Comparison of ENCODE assay signal across 34 mouse cellular contexts in genomic region chr9:86957076-86957475, GRCm38 (mm10). TPM values are rescaled to one million over a fixed set of nuclear protein-coding genes. Genes with fewer than 3 reads are reported as not detected.
A peak's percentile ranks its signal among the peaks of the same experiment; 100 is the strongest.
DNase-seq lines count a peak whose midpoint lies in the region; ATAC-seq and TF ChIP-seq lines count a peak whose summit lies in the region.
"Had no signal": no experiment of that assay in that cellular context is flagged by ENCODE, and none has a peak within 500 bp of the region (broad histone marks: within the 10 kb centered on the region; RNA-seq: fewer than 3 reads in every experiment).

No protein-coding gene starts in this region.

- H3K27ac ChIP-seq in layer of hippocampus, adult 2 months: peak overlapping the region; percentile 48; the same call in 1 of the 2 replicates
- no peak overlapping the region for H3K27ac ChIP-seq in hindbrain, embryonic 11.5 days (ENCODE audit: low read depth, low read length)
- H3K27ac ChIP-seq: embryonic facial prominence, embryonic 13.5 days; forebrain, embryonic 10.5 days; forebrain, embryonic 15.5 days; hindbrain, embryonic 13.5 days; kidney, embryonic 15.5 days; limb, embryonic 13.5 days; neural tube, embryonic 12.5 days had no signal

- no peaks in the 10 kb centered on the region for H3K9me3 ChIP-seq in hindbrain, embryonic 11.5 days (ENCODE audit: control insufficient read depth, low read length)
- H3K9me3 ChIP-seq: embryonic facial prominence, embryonic 13.5 days; forebrain, embryonic 10.5 days; forebrain, embryonic 15.5 days; hindbrain, embryonic 13.5 days; kidney, embryonic 15.5 days; limb, embryonic 13.5 days; neural tube, embryonic 12.5 days had no signal

- no peaks in the 10 kb centered on the region for H3K4me1 ChIP-seq in hindbrain, embryonic 11.5 days (replicated peaks; ENCODE audit: control insufficient read depth, insufficient read depth, low read length)
- H3K4me1 ChIP-seq: forebrain, embryonic 10.5 days; forebrain, embryonic 15.5 days; neural tube, embryonic 12.5 days had no signal

- H3K4me3 ChIP-seq in layer of hippocampus, adult 2 months: no peak overlapping the region
- H3K4me3 ChIP-seq in hindbrain, embryonic 11.5 days (ENCODE audit: low read depth, low read length): no peak overlapping the region
- H3K4me3 ChIP-seq: embryonic facial prominence, embryonic 13.5 days; forebrain, embryonic 10.5 days; forebrain, embryonic 15.5 days; hindbrain, embryonic 13.5 days; kidney, embryonic 15.5 days; limb, embryonic 13.5 days; myocyte; neural tube, embryonic 12.5 days had no signal

- no peak for ATAC-seq in monocyte, adult 5-6 weeks (replicated peaks; ENCODE audit: insufficient number of reproducible peaks, low FRiP score, low TSS enrichment, poor library complexity, severe bottlenecking)
- ATAC-seq in hindbrain, embryonic 11.5 days (ENCODE audit: low FRiP score): no peak
- ATAC-seq: CD4-positive, CD25-positive, alpha-beta regulatory T cell, adult 4 months; forebrain, embryonic 15.5 days; intestine, embryonic 16.5 days; midbrain, embryonic 16.5 days had no signal

- H3K36me3 ChIP-seq in hindbrain, embryonic 11.5 days (ENCODE audit: control insufficient read depth, insufficient read depth, low read length): no peaks in the 10 kb centered on the region
- H3K36me3 ChIP-seq: embryonic facial prominence, embryonic 13.5 days; forebrain, embryonic 10.5 days; forebrain, embryonic 15.5 days; hindbrain, embryonic 13.5 days; kidney, embryonic 15.5 days; limb, embryonic 13.5 days; neural tube, embryonic 12.5 days had no signal

- H3K9ac ChIP-seq in hindbrain, embryonic 11.5 days (ENCODE audit: low read depth, low read length): no peak overlapping the region
- H3K9ac ChIP-seq: embryonic facial prominence, embryonic 13.5 days; forebrain, embryonic 15.5 days; hindbrain, embryonic 13.5 days; kidney, embryonic 15.5 days; limb, embryonic 13.5 days; neural tube, embryonic 12.5 days had no signal

- DNase-seq in layer of hippocampus, adult 2 months (ENCODE audit: low spot score in 2 of 2): peak in 1 of 2 experiments; percentile 51
- DNase-seq in layer of hippocampus, adult 8-10 months (ENCODE audit: low spot score in 2 of 2): no peak
- DNase-seq in cerebellum, adult 18-20 months: peak; percentile 77 to 79
- peak; percentile 58 to 60 for DNase-seq in cerebellum, postnatal 10 days
- DNase-seq in gastrocnemius, postnatal 25 days: no peak
- DNase-seq in hindbrain, embryonic 11.5 days (ENCODE audit: low spot score): no peak
- DNase-seq: adrenal gland, postnatal 25 days; gastrocnemius, postnatal 36 days; heart, adult 18-20 months; heart, postnatal 36 days; kidney, postnatal 25 days; lung, postnatal 36 days; thymus, postnatal 4 days had no signal

- no peak for TF ChIP-seq CTCF in layer of hippocampus, adult 2 months (conservative IDR thresholded peaks at IDR 0.05)

- 88% methylated on average over 1 of the region's 1 CpGs for WGBS in hindbrain, embryonic 11.5 days

- H3K27me3 ChIP-seq in hindbrain, embryonic 11.5 days (ENCODE audit: control insufficient read depth, insufficient read depth, low read length): no peaks in the 10 kb centered on the region
- H3K27me3 ChIP-seq: embryonic facial prominence, embryonic 13.5 days; forebrain, embryonic 15.5 days; hindbrain, embryonic 13.5 days; kidney, embryonic 15.5 days; limb, embryonic 13.5 days; neural tube, embryonic 12.5 days had no signal

- no peak overlapping the region for H3K4me2 ChIP-seq in hindbrain, embryonic 11.5 days (replicated peaks; ENCODE audit: low read depth, low read length)
- H3K4me2 ChIP-seq: embryonic facial prominence, embryonic 13.5 days; forebrain, embryonic 15.5 days; heart, embryonic 11.5 days; hindbrain, embryonic 13.5 days; kidney, embryonic 15.5 days; limb, embryonic 13.5 days; liver, embryonic 11.5 days; midbrain, embryonic 11.5 days; neural tube, embryonic 12.5 days had no signal

RNA-seq across cellular contexts. Expression of gene Ripply2, which starts 58.3 kb away (rescaled TPM):
- 10 to 100 TPM; 11.1 to 12.1 TPM for total RNA-seq in layer of hippocampus, adult 2 months (2021)
- total RNA-seq in layer of hippocampus, adult 8-10 months (2022): 10 to 100 TPM in 1 of 4 experiments, 1 to 10 TPM in 3; 6.6 to 10.8 (median 9.0) TPM
- total RNA-seq in monocyte, adult 5-6 weeks (2017): not detected in 3 replicates
- not detected for total RNA-seq in gastrocnemius, postnatal 25 days (2021)
- 0.93 and 1.5 TPM in 2 replicates for polyA plus RNA-seq in hindbrain, embryonic 11.5 days (2014; fragmentation: Nextera tagmentation; extraction: Ambion mirVana)
- total RNA-seq: gastrocnemius, adult 18-20 months; gastrocnemius, postnatal 36 days; heart, adult 18-20 months; heart, postnatal 36 days; megakaryocyte, adult 5-6 weeks had no signal
- polyA plus RNA-seq: CD4-positive, CD25-positive, alpha-beta regulatory T cell, adult 4 months; embryonic facial prominence, embryonic 13.5 days; limb, embryonic 13.5 days; liver, embryonic 11.5 days; liver, embryonic 16.5 days; lung, embryonic 16.5 days; myocyte; testis, adult 2 months; thymus, postnatal 0 days had no signal

Comparison
In these comparisons a context has a peak if more than half of its experiments do, and no peak if none do; other contexts are left out.
1. DNase-seq: peak in cerebellum, adult 18-20 months (2 of 2) and cerebellum, postnatal 10 days (2 of 2); none in layer of hippocampus, adult 8-10 months (0 of 2), gastrocnemius, postnatal 25 days (single experiment) and hindbrain, embryonic 11.5 days (single experiment).